Mouse (Mus musculus) MEL (cell line): ENCODE results near the gene Olfr551.

Experiments
- CTCF ChIP-seq, 3 experiments: IDR thresholded peaks in 2 of 3; conservative IDR thresholded peaks in 1 of 3; 2 replicates each; pipeline ENCODE4 v1.5.1; 2011 to 2012; ENCODE audit warnings: low read length in 3 of 3, low read depth in 2 of 3, mild to moderate bottlenecking in 2 of 3, improper control_type of control experiment in 1 of 3, inconsistent platforms in 1 of 3, mixed read lengths in 1 of 3, moderate library complexity in 1 of 3; ENCODE audit not compliant: control insufficient read depth in 1 of 3, insufficient read depth in 1 of 3, poor library complexity in 1 of 3, severe bottlenecking in 1 of 3
- GABPA ChIP-seq: IDR thresholded peaks from 2 replicates; pipeline ENCODE4 v1.6.1; 2012; ENCODE audit warnings: low read depth, mild to moderate bottlenecking, inconsistent platforms, low read length, improper control_type of control experiment, moderate library complexity
- GATA1 ChIP-seq: IDR thresholded peaks from 2 replicates; pipeline ENCODE4 v1.6.1; 2011; ENCODE audit warnings: low read depth, low read length, improper control_type of control experiment
- SIN3A ChIP-seq: IDR thresholded peaks from 2 replicates; pipeline ENCODE4 v1.6.1; 2012; ENCODE audit warnings: low read length, improper control_type of control experiment, inconsistent platforms
- TAL1 ChIP-seq: IDR thresholded peaks from 2 replicates; pipeline ENCODE4 v1.6.1; 2012; ENCODE audit warnings: mild to moderate bottlenecking, inconsistent platforms, low read length, moderate library complexity, mixed read lengths

DNA sequence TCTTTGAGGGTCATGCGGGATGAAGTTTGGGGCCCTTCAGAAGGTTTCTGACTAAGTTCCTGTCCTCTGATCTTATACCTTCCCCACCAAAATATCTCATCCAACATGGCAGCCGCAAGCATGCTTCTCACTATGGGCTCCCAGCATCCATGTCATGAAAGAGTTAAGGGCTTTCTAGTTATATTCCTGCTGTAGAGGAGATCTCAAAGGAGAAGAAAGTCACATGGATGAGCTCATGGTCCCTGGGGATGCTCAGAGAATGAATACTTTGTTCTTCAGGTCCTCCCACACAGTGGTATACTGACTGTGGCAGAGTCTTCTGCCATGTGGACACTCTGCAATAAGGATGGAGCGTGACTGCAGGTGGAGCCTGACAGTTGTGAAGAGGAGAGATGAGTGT, 42.1 kb downstream of the Olfr551 start, which contains the start of gene Olfr549:
- no peak for TF ChIP-seq CTCF (IDR thresholded peaks at IDR 0.05 in 2 of 3, conservative IDR thresholded peaks at IDR 0.05 in 1 of 3; ENCODE audit: control insufficient read depth in 1 of 3, insufficient read depth in 1 of 3, low read depth in 2 of 3, low read length in 3 of 3, poor library complexity in 1 of 3, severe bottlenecking in 1 of 3)
- no peak for TF ChIP-seq TAL1
- TF ChIP-seq SIN3A = no peak
- no peak for TF ChIP-seq GABPA
- no peak for TF ChIP-seq GATA1
